Mouse (Mus musculus) cerebellum, postnatal 14 days (tissue): ENCODE measurements around the gene Slc12a4.
"Not testable (repeated sequence)": the region's sequence is repeated elsewhere in the genome, so short reads cannot be mapped to it uniquely, and the experiment has no call there.

Source experiments
- DNase-seq, 2 experiments: peaks; one replicate each; pipeline ENCODE4 v3.0.0; 2021; ENCODE audit warnings: mixed read lengths in 2 of 2

Gene Slc12a4

DNA sequence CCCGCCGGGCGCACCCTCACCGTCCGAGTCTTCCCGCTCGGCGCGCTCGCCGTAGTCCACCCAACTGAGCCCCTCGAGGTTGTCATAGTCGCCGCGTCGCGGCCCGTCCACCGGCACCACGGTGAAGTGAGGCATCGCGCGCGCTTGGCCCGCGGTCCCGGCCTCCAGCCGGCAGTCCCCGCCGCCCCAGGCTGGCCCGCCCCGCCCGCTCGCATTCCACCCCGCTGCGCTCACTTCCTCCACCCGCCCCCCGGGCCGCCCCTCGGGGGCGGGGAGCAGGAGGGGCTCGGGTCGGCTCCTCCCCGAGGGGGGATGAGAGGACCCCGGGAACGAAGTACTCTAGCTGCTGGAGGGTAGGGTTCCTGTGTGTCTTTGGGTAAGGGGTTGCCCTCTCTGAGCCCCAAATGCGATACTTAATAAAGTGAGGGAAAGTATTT lies at the start of gene Slc12a4:
Gene Slc12a4 (minus strand): TSS at position 193 of the 437 bp plus-strand sequence.
- DNase-seq, result peak in 1 of 2 experiments; percentile 45

DNA sequence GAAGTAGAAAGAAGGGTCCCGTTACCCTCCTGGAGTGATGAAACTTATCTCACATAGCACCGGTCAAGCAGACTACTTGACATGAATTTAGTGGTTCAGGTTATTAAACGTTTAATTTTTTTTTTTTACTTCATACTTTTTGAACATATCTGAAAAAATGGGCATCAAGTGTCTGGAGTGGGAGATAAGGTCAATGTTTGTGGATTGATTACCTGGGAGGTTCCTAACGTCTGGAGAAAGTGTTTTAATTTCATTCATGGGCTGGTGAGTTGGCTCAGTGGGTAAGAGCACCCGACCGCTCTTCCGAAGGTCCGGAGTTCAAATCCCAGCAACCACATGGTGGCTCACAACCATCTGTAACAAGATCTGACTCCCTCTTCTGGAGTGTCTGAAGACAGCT lies 46.3 kb upstream of the Slc12a4 start:
- DNase-seq, result not testable (repeated sequence)

DNA sequence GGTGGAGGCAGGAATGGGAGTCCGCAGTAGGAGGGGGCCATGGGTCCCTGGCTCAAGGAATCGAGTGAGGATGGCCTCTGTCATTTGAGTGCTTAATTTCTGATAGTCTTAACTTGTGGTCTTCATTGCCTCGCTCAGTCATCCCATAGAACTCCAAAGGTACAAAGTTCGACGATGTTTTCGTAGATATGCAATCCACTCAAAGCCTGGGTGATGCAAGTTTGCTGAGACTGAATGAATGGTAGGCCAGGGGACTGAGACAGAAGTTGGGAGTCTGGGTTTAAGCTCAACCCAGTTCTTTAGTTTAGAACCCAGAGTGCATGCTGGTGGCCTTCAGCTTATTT lies 45.7 kb upstream of the Slc12a4 start, which contains the start of gene Ddx28:
Gene Ddx28 (minus strand): TSS at position 240 of the 344 bp plus-strand sequence.
- no peak for DNase-seq

DNA sequence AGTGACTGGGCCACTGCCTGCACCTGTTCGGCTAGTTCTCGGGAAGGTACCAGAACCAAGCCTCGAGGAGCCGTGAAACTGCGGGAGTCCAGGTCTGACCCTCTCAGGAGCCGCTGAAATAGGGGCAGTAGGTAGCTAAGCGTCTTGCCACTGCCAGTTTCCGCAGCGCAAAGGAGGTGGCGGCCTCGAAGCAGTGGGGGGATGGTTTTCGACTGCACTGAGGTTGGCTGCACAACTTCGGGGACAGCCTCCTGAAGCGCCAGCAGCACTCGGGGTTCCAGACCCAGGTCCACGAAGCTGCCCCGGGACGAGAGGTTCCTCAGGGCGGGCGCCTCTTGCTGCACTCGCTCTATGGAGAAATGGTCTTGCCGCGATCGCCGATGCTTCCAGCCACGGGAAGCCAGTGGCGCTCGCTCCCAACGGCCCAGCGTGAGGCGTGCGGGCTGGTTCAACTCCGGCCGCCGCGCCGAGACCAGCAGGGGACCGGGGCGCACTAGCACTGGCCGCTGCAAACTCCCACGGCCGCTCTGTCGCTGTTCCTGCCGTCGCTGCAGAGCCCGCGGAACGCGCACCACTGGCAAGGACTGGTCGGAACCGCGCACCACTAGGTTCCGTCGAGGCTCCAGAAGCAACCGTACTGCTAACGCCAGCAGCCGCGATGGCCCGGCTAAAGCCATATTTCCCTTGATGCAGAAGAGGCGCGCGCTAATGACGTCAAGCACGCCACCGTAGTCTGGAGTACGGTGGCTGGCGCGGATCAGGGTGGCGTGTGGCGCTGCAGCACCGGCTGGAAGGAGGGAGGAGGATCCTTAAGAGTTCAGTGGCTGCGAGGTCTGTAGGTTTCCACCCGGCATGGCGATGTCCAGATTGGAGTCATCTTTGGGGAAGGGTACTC lies 45.1 kb upstream of the Slc12a4 start:
- peak; percentile 96 for DNase-seq

DNA sequence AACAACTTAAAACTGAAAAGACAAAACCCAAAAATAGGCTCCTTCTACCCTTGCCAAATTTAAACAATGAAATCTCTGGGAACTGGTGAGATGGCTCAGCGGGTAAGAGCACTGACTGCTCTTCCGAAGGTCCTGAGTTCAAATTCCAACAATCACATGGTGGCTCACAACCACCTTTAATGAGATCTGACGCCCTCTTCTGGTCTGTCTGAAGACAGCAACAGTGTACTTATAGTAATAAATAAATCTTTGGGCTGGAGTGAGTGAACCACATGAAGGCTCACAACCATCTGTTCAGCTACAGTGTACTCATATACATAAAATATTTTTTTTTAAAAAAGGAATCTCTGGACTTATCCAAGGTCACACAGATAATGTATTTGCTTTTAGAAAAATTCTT lies 42.0 kb upstream of the Slc12a4 start:
- DNase-seq, result not testable (repeated sequence)

DNA sequence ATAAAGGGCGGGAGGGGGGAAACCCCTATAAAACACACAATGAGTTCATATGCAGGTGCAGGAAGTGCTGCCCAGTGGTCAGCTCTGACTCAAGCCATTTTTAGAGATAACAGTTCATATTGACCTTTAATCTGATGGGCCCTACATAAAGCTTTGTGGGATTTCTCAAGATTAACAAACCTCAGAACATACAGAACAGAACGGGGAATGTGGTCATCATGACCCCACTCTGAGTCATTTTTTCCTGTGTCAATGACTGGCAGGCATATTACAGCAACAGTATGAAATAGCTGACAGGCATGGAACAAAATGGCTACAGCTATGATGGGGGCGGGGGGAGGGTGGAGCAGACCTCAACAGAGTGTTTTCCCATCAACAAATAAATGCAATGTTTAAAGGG lies 41.2 kb upstream of the Slc12a4 start:
- DNase-seq, result no peak

DNA sequence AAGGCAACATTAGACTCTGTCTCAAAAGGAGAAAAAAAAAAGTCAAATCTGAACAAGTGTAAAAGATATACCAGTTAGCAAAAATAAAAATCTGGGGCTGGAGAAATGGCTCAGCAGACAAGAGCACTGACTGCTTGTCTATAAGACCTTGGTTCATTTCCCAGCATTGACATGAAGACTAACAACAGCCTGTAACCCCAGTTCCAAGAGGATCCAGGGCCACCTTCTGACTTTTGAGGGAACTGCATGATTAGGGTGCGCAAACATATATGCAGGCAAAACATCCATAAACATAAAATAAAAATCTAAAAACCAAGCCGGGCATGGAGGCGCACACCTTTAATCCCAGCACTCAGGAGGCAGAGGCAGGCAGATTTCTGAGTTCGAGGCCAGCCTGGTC lies 40.5 kb upstream of the Slc12a4 start:
- no peak for DNase-seq

DNA sequence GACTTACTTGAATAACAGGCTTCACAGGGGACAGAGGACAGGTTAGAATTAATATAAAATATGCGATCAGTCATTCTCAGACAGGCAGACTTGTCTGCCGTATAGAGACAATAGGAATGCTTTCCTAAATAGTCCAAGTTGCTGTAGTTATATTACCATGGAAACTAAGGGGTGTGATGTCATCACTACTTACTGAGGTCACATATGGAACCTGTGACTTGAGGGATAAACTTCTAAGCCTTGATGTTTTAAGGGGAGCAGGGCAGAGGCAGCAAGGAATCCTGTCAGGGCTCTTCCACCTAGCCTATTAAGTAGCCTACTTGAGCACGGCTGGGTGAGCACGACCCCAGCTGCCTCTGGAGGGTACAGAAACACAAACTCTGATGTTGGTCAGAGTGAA lies 40.0 kb upstream of the Slc12a4 start, which contains the start of gene Dpep2nb:
Gene Dpep2nb (minus strand): TSS at position 101 of the 400 bp plus-strand sequence.
- no peak for DNase-seq

DNA sequence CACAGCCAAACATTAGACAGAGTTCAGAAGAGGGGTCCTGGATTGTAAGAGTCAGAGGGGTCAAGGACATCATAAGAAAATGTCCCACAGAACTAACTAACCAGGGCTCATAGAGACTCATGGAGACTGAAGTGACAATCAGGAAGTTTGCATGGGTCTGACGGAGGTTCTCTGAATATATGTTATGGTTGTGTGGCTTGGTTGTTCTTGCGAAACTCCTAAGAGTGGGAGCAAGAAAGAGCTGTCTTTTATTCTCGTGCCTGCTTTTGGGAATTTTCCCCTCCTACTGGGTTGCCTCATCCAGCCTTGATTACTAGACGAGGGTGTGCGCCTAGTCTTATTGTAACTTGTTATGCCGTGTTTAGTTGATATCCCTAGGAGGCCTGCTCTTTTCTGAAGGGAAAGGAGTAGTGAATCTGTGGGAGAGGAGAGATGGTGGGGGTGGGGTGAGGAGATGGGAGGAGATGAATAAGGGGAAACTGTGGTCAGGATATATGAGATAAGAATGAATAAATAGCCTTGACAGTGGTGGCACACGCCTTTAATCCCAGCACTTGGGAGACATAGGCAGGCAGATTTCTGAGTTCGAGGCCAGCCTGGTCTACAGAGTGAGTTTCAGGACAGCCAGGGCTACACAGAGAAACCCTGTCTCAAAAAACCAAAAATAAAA lies 38.8 kb upstream of the Slc12a4 start:
- no peak for DNase-seq

DNA sequence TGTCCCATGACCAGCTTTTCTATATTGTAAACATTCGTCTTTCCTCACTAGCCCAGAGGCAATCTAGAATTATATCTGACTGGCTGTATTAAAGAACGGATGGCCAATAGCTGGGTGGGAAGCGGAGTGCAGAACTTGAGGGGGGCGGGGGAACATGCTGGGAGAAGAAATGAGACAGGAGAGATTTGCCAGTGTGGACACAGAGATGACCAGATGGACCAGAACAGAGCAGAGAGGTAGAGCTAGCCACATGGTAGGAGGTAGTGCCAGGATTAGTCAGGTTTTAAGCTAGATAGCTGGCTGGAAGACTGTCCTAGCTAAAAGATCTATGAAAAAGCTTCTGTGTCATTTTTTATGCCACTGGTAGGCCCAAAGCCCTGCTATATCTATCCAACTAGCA lies 36.0 kb upstream of the Slc12a4 start:
- DNase-seq, result peak; percentile 82 to 83

DNA sequence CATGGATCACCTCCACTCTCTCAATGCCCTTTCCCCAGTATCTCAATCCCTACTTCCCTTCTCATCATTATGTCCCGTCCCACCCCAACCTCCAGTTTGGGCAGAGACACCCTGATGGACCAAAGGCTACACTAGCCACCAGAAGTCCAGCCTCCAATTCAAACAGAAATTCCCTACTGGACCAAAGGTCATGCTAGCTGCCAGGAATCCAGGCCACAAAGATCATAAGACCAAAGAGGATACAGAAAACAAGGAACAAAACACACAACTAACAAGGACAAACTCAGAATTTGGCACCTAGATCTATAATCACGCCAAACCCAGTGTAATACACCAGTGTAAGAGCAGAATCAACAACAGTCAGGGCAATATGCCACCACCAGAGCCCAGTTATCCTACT lies 33.1 kb upstream of the Slc12a4 start:
- DNase-seq, result no peak

DNA sequence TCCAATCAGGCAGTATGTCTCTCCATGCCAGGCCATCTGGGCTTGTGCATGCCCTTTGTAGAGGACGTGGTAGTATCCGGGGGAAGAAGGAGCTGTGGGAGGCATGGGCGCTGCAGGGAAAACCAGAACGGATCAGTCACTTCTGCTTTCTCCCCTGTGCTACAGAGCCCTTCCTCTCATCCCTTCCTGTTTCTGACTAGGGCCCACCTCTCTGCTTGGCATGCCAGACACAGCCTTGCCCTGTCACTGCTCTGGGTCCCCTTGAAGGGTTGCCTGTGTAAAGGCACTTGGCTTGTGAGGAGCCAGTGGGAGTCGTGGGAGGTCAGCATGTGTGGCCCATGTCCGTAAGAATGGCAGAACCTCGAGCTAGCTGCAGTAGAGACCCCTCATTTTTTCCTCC lies 30.5 kb upstream of the Slc12a4 start:
- no peak for DNase-seq

DNA sequence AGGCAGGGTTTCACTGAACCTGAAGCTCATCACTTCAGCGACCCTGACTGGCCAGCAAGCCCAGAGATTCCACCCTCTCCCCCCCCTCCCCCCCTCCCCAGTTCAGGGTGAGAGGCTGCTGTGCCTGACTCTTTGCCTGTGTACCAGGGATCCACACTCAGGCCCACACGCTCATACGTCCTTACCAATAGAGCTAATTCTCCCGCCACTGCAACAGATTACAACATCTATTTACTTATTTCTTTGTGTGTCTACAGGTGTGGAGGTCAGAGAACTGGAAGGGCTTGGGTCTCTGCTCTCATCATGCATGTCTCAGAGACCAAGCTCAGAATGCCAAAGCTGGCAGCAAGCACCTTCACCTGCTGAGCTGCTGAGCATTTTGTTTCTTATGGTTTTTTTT lies 27.3 kb upstream of the Slc12a4 start:
- no peak for DNase-seq

DNA sequence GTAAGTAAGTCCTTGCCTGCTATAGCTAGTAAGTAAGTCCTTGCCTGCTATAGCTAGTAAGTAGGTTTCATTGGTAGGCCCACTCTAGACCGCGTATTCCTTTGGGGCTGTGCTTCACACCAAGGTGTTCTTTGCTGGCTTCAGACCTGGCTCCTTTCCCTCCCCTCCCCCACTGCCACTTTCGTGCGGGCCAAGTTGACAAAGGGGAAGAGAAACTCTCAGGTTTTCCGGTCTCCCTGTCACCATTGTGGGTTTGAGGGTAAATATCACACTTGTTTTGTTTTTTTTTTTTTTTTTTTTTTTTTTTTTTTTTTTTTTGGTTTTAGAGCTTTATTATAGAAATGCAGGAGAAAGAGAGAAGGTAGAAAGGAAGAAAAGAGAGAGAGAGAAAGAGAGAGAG lies 26.6 kb upstream of the Slc12a4 start:
- no peak for DNase-seq

DNA sequence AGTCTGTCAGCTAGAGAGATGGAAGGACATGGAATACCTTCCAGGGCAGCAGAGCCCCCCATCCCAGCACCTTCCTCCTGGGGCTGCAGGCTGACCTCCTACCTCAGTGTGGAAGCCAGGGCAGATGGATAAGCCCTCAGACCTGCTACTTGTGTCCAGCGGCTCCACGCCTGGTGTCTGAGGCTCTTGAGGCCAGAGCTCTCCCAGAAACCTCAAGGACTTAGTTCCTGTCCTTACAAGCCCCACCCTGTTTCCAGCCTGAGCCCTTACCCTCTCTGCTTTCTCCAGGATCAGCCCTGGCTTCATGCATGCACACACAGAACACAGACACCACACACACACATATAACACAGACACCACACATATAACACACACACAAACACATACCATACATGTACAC lies 25.6 kb upstream of the Slc12a4 start:
- no peak for DNase-seq

DNA sequence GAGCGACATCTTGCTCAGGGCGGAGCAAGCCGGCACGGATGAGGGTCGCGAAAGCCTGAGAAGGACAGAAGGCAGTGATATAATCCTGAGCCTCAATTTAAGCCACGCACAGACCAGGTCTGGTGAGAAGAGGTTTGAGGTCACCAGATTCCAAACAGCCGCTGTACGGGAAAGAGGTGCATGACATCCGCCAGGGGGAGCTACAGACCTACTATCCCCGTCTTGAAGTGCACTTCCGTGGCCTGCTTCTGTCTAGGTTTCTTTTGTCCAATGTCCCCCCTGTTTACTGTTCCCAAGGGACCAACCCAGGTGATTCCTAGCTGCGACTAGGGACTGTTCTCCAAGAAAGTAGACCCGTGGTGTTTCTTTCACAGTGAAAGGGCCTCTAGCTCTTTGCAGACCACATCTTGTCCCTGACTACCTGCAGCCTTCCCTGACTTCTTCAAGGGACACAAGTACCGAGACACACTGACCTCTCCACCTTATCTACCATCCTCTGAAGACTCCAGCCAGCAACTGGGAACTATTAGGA lies 25.0 kb upstream of the Slc12a4 start, which contains the start of gene Dus2:
Gene Dus2 (plus strand): TSS at position 482 of the 532 bp plus-strand sequence.
- DNase-seq, result peak; percentile 87 to 95

DNA sequence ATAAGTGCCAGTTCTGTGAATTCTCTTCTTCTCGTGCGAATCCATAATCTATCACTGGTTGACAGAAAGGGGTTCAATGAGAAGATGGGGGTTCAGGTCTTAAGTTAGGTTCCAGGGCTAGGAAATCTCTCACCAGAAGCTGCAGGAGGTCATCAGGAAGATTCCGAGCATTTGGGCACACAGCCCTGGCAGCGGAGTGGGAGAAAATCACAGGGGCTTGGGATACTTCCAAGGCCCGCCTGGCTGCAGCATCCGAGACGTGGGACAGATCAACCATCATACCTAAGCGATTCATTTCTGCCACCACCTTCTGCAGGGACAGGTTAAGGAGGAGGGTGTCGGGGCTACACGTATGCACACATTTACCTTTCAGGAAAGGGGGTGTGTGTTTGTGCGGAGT lies 22.6 kb upstream of the Slc12a4 start:
- peak; percentile 74 to 81 for DNase-seq

DNA sequence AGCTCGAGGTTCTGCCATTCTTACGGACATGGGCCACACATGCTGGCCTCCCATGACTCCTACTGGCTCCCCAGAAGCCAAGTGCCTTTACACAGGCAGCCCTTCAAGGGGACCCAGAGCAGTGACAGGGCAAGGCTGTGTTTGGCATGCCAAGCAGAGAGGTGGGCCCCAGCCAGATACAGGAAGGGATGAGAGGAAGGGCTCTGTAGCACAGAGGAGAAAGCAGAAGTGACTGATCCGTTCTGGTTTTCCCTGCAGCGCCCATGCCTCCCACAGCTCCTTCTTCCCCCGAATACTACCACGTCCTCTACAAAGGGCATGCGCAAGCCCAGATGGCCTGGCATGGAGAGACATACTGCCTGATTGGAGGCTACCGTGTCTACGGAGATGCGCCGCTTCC lies 17.5 kb upstream of the Slc12a4 start:
- not testable (repeated sequence) for DNase-seq

DNA sequence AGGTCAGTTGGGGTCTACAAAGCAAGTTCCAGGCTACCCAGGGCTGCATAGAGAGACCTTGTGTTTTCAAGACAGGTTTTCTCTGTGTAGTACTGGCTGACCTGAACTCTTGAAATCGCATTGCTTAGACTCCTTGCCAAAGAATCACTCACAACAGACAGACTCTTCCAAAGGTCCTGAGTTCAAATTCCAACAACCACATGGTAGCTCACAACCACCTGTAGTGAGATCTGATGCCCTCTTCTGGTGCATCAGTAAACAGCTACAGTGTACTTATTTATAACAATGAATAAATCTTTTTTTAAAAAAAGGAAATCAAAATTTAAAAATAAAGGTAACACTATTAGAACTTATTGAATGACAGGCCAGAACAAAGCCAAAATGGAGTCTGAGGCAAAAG lies 15.2 kb upstream of the Slc12a4 start:
- no peak for DNase-seq

DNA sequence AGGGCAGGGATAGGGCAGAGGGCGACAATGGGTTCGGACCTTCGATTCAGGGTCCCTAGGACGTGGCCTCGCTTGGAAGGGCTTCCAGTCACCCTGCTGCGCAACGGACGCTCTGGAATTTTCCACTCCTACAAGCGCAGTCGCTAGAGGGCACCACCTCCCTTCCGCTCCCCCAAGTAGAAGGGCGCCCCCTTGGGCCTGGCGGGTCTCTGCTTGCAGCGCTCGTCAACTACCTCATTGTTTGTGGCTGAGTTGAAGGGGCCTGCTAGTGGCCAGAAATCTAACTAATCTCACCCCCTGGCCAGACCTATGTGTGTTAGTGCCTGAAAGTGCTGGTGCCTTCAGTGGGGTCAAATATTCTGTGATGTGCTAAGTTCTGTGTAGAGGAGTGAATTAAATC lies 13.4 kb upstream of the Slc12a4 start, which contains the start of gene Dpep3:
Gene Dpep3 (minus strand): TSS at position 105 of the 400 bp plus-strand sequence.
- no peak for DNase-seq

DNA sequence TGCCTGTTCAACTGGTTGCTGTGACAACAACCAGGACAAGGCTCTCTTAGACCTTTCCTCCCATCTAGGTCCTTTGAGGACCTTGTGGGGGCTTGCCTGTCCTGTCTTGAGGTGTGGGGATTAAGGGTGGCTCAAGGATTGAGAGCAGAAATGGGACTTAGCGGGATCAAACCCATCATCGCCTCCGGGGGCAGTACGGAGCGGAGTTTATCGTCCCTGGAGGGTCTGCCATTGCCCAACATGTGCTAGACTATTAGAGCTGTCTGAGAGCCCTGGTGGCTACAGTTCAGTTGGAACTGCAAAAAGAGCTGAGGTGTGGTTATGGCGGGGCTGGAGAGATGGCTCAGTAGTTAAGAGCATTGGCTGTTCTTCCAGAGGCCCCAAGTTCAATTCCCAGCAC lies 9.5 kb upstream of the Slc12a4 start:
- no peak for DNase-seq

DNA sequence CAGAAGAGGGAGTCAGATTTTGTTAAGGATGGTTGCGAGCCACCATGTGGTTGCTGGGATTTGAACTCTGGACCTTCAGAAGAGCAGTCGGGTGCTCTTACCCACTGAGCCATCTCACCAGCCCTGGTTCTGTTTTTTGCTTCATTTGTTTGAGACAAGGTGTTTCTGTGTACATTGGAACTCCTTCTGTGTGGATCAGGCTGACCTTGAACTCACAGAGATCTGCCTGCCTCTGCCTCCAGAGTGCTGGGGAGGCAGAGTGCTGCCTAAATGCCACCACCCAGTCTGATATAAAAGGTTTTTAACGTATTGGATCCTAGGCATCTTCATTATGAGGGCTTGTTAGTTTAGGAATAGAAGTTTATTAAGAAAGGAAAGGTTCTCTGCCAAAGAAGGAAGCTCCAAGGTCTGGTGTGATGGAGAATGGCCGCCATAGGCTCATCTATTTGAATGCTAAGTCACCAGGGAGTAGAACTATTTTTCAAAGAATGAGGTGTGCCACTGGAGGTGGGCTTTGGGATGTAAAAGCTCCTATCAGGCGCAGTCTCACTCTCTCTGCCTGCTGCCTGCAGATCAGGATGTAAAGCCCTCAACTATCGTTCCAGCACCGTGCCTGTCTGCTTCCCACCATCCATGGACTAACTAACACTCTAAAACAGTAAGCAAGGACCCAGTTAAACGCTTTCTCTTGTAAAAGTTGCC lies 5.3 kb upstream of the Slc12a4 start:
- DNase-seq, result no peak

DNA sequence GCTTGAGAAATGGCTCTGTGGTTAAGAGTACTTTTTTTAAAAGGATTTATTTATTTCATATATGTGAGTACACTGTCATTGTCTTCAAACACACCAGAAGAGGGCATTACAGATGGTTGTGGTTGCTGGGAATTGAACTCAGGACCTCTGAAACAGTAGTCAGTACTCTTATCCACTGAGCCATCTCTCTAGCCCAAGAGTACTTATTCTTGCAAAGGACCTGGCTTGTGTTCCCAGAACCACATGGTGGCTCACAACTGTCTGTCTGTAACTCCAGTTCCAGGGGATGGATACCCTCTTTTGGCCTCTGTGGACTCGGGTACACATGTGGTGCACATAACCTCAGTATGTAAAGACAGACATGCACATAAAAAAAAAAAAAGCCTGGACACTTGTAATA lies 3.5 kb upstream of the Slc12a4 start:
- DNase-seq, result no peak
